Mouse (Mus musculus) macrophage (primary cell): ENCODE results near the gene Nfia. TPM values are rescaled to one million over a fixed set of nuclear protein-coding genes. Genes with fewer than 3 reads are reported as not detected.

Experiments
- H3K27ac ChIP-seq: fragments of 350-480 bp; formaldehyde crosslinking; 2 replicates; pipeline ENCODE4 v1.9.0; 2021
- H3K36me3 ChIP-seq: fragments of 350-480 bp; formaldehyde crosslinking; 2 replicates; pipeline ENCODE4 v1.9.0; 2021; ENCODE audit errors: inconsistent target
- H3K4me3 ChIP-seq: fragments of 350-480 bp; formaldehyde crosslinking; 2 replicates; pipeline ENCODE4 v1.9.0; 2021; ENCODE audit errors: inconsistent target
- H3K79me2 ChIP-seq: fragments of 350-480 bp; formaldehyde crosslinking; 2 replicates; pipeline ENCODE4 v1.9.0; 2021; ENCODE audit errors: inconsistent target
- WGBS: methylation state at CpG from one replicate; pipeline ENCODE4 v1.1.7; 2026; ENCODE audit warnings: inconsistent platforms; ENCODE audit not compliant: missing documents; 5-methylcytosine and 5-hydroxymethylcytosine counted together
- polyA plus RNA-seq: library from polyadenylated mRNA; stranded (reverse); fragments of 250-400 nt; gene quantifications from 3 replicates; pipeline ENCODE4 v1.2.4, GENCODE M21; 2018; ENCODE audit warnings: inconsistent platforms

Gene Nfia
- polyA plus RNA-seq, 1 experiment from 2014 or later, result 2.4 TPM

DNA sequence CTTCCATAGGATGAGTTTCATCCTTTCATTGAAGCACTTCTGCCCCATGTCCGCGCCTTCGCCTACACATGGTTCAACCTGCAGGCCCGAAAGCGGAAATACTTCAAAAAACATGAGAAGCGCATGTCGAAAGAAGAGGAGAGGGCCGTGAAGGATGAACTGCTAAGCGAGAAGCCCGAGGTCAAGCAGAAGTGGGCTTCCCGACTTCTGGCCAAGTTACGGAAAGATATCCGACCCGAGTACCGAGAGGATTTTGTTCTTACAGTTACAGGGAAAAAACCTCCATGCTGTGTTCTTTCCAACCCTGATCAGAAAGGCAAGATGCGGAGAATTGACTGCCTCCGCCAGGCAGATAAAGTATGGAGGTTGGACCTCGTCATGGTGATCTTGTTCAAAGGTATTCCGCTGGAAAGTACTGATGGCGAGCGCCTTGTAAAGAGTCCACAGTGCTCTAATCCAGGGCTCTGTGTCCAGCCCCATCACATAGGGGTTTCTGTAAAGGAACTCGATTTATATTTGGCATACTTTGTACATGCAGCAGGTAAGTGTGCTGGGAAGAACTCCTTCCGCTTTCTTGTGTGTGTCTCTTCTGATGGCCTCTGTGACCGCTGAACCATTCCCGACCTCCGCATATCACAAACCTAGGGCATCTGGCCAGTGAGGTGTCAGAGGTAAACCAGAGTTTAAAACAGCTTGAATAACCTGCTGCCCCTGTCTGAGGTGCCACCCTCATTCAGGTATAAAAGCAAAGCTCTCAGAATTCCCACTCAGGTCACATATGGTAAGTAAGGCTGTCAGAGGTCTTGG is 10.7 kb downstream of the Nfia start:
- Histone ChIP-seq H3K27ac (no peak overlapping the region), H3K4me3 (no peak overlapping the region), H3K79me2 (no peaks in the 10 kb centered on the region), H3K36me3 (no peaks in the 10 kb centered on the region)
- WGBS, result 98% methylated on average over 26 of the region's 26 CpGs

- Histone ChIP-seq H3K27ac (no peak overlapping the region), H3K36me3 (no peaks in the 10 kb centered on the region), H3K79me2 (no peaks in the 10 kb centered on the region), H3K4me3 (no peak overlapping the region)
- WGBS, result 95% methylated on average over 11 of the region's 11 CpGs
Observed at GRCm38 (mm10) chr4:97784236-97784635, 11.7 kb downstream of the Nfia start.

DNA sequence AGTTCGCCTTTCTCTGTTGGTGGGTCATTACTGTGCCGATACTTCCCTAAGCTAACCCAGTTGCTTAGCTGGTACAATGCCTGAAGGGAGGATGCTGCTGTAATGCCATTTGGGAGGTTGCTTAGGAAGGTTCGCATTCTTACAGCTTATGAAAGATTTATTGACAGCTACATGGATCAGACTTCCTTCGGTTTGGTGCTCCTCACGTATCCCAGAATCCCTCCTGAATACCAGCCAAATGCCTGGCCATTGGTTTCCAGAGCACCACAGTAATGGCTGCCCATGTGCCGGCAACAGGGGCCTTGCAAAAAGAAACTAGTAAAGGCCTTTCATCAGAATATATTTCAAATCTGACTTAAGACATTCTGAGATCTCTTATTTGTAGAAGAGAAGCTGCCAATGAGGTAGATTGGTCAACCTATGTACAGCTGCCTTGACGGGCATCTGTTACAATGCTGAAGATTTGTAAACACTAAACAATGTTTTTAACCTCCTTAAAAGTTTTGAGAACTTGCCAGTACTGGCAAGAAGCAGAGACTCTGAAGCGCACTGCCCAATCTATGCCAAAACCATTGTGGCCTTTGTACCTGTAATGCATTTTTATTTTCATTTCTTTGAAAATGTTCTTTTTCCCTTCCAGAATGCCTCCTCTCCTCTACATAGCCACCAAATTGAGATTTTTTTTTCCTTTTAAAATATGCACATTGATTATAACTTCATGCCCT is 13.2 kb downstream of the Nfia start:
- no peaks in the 10 kb centered on the region for H3K36me3 ChIP-seq
- H3K4me3 ChIP-seq, result no peak overlapping the region
- 96% methylated on average over 8 of the region's 8 CpGs for WGBS
- H3K79me2 ChIP-seq, result no peaks in the 10 kb centered on the region
- H3K27ac ChIP-seq, result no peak overlapping the region

DNA sequence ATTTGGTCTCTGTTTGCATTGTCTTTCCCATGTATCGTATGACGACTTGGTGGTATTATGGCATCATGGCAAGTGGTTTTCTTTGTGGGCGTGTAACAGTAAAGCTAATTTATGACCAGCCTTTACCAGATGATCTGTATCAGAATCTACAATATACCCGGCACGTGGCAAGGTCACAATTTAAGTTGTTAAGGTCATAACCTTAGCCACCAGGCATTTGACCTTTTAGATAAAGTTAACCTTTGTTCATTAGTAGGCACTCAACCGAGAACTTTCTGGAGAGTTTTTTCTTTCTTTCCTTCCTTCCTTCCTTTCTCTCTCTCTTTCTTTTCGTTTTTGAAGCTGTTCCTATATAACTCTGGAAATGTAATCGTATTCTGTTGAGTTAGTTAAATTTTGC is 14.0 kb downstream of the Nfia start:
- no peak overlapping the region for H3K4me3 ChIP-seq
- H3K27ac ChIP-seq, result no peak overlapping the region
- 90% methylated on average over 8 of the region's 8 CpGs for whole genome bisulfite sequencing
- H3K36me3 ChIP-seq, result no peaks in the 10 kb centered on the region
- H3K79me2 ChIP-seq, result no peaks in the 10 kb centered on the region

GRCm38 (mm10) chr4:97787515-97787914 is 15.0 kb downstream of the Nfia start:
- Histone ChIP-seq H3K79me2 (no peaks in the 10 kb centered on the region), H3K27ac (no peak overlapping the region), H3K4me3 (no peak overlapping the region), H3K36me3 (no peaks in the 10 kb centered on the region)
- WGBS, result 93% methylated on average over 3 of the region's 3 CpGs

- 83% methylated on average over 4 of the region's 4 CpGs for WGBS
- Histone ChIP-seq H3K79me2 (no peaks in the 10 kb centered on the region), H3K4me3 (no peak overlapping the region), H3K27ac (no peak overlapping the region), H3K36me3 (no peaks in the 10 kb centered on the region)
Observed at GRCm38 (mm10) chr4:97788537-97788936, 16.0 kb downstream of the Nfia start.

GRCm38 (mm10) chr4:97793931-97794330 is 21.4 kb downstream of the Nfia start:
- Histone ChIP-seq H3K79me2 (no peaks in the 10 kb centered on the region), H3K27ac (no peak overlapping the region), H3K36me3 (no peaks in the 10 kb centered on the region), H3K4me3 (no peak overlapping the region)
- WGBS, result 98% methylated on average over 10 of the region's 10 CpGs

DNA sequence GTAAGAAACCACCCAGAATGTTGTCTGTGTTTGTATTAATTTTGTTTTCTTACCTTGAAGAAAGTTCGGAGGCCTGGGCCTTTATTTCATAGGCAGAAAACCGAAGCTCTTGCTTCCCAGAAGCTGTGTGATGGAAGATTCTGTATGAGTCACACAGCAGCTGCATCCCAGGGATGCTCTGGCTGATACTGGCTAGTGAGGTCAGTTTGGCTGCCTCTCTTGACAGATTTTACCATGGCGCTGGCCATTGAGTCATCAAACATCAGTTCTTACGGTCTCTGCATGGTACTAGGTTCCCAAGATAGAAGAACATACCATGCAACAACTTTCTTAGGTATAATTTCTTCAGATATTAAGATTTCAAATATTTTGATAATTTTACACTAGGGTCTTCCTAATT is 22.3 kb downstream of the Nfia start:
- WGBS, result 89% methylated on average over 4 of the region's 4 CpGs
- no peak overlapping the region for H3K4me3 ChIP-seq
- H3K36me3 ChIP-seq, result no peaks in the 10 kb centered on the region
- no peak overlapping the region for H3K27ac ChIP-seq
- H3K79me2 ChIP-seq, result no peaks in the 10 kb centered on the region

DNA sequence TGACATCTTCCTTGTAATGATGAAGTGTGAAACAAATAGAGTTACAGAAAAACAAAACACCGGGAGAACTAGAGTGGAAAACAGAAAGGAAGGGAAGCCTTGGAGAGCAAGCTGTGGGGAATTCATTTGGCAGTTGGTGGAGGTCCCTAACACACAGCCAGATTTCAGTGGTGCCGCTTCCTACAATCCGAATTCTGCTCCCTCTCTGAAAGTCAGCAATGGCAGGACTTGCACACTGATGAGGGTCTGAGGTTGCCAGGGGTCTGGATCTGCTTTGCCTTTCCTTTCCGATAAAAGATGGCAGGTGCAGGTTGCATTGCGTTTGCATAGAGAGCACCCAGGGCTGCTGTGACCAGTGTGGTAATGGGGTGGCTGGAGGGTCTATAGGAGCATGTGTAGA is 23.4 kb downstream of the Nfia start:
- no peak overlapping the region for H3K27ac ChIP-seq
- no peaks in the 10 kb centered on the region for H3K36me3 ChIP-seq
- WGBS, result 94% methylated on average over 5 of the region's 5 CpGs
- no peak overlapping the region for H3K4me3 ChIP-seq
- H3K79me2 ChIP-seq, result no peaks in the 10 kb centered on the region

DNA sequence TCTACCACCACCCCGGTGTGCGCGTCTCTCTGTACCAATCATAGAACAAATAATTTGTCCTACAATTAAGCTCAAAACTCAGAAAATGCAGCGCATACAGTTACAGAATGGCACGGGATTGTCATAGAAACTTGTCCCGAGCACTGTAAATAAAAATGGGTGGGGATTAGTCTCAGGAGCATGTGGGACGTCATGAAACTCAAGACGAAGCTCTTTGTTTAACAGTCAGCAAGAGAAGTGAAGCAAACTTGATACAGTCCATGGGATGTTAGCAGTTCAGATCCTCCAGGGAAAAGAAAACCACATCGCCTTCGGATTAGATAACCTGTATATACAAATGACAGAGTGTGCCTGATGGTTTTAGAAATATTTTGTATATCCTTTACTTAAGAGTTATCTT is 24.0 kb downstream of the Nfia start:
- Histone ChIP-seq H3K4me3 (no peak overlapping the region), H3K27ac (no peak overlapping the region)

DNA sequence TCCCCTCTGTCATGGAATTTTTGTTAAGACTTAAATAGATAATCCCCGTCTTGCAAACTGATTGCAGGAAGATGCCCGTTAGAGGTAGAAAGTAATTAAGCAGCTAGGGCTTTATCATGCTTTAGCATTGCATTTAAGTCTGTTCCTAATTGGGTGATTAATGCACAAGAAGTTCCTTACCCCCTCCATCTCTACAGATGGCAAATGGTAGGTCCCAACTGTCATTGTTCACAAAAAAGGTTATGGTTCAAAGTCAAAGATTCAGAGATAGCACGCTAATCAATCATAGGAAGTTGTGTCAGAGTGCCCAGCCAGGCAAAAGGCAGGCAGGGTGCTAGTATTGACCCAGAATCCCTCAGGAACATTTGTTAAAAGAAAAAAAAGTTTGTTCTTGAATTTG is 31.3 kb downstream of the Nfia start:
- H3K79me2 ChIP-seq, result no peaks in the 10 kb centered on the region
- H3K27ac ChIP-seq, result no peak overlapping the region
- no peak overlapping the region for H3K4me3 ChIP-seq
- 98% methylated on average over 3 of the region's 3 CpGs for WGBS
- H3K36me3 ChIP-seq, result no peaks in the 10 kb centered on the region

More for the DNA sequence above, 24.0 kb downstream of the Nfia start:
- no peaks in the 10 kb centered on the region for H3K79me2 ChIP-seq
- WGBS, result 86% methylated on average over 10 of the region's 10 CpGs
- H3K36me3 ChIP-seq, result no peaks in the 10 kb centered on the region

DNA sequence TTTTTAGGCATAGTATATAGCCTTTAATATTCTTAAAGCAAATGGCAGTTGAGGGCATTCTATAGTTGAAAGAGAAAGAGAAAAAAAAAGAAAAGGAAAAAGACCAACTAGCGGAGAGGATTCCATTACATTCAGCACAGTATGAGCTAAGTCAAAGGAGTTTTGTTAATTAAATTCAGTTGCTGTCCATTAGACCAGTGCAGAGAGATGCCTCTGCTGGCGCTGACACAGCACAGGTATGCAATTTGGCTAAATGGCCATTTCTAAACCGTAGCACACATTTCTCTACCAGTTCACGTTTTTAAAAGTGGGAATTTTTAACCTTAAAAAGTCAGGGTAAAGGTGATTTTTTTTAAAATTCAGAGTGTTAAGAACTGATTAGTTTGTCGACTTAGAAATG is 32.1 kb downstream of the Nfia start:
- H3K4me3 ChIP-seq, result no peak overlapping the region
- no peaks in the 10 kb centered on the region for H3K36me3 ChIP-seq
- H3K79me2 ChIP-seq, result no peaks in the 10 kb centered on the region
- H3K27ac ChIP-seq, result no peak overlapping the region
- 96% methylated on average over 5 of the region's 5 CpGs for WGBS

DNA sequence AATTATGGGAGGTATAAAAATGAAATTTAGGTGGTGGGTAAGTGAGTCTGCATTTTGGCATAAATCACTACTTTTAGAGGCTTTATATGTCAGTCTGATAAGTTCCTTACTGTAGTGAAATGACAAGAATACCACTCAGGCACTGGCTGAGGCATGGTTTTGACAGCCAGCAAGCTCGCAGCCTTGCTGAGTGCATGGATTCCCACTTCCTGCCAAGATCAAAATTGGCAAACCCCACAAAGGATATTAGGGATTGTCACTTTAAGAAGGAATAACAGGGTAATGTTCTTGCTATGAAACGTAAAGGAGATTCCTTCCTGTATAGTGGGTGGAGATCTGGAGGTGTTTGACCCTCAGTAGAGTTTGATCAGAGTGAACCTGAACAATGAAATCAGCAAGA is 32.7 kb downstream of the Nfia start:
- no peaks in the 10 kb centered on the region for H3K79me2 ChIP-seq
- H3K4me3 ChIP-seq, result no peak overlapping the region
- H3K27ac ChIP-seq, result no peak overlapping the region
- no peaks in the 10 kb centered on the region for H3K36me3 ChIP-seq
- WGBS, result 63% methylated on average over 2 of the region's 2 CpGs

DNA sequence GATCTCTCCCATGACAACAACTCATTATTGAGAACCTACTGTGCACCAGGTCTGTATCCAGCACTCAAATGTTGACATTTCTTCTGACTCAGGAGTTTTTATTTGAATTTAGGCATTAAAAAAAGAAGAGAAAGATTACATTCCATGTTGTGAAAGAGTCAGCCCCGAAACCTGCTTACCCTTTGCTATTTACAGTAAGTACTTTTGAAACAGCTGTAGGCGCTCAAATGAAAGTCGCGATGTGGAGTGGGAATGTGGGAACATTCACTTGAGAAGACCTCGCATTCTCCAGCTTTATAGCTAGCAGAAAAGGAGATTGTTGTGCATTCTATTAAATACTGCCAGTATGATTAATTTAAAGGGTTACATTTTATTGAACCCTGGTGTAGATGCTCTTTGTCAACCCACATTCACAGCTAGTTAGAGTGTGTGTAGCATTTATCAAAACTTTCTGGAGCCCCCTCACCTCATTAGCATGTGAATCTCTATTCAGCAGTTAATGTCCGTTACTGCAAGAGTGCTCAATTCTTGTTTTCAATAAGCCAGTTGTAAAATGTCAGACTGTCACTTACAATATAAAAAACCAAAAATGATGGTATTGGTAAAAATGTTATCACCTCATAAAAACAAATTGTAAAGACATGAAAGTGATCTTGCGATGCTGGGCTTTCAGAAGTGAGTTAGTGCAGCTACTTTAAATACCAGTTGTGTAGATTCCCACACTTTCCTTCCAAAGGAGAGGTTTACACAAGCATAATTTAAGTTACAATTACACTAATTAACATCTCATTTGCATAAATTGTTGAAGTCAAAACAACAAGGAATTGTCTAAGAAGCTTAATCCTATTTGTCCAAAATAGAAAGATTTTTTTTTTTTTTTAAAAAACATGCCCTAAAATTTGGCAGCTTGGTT is 33.6 kb downstream of the Nfia start:
- Histone ChIP-seq H3K36me3 (no peaks in the 10 kb centered on the region), H3K4me3 (no peak overlapping the region), H3K79me2 (no peaks in the 10 kb centered on the region), H3K27ac (no peak overlapping the region)
- WGBS, result 90% methylated on average over 7 of the region's 7 CpGs

DNA sequence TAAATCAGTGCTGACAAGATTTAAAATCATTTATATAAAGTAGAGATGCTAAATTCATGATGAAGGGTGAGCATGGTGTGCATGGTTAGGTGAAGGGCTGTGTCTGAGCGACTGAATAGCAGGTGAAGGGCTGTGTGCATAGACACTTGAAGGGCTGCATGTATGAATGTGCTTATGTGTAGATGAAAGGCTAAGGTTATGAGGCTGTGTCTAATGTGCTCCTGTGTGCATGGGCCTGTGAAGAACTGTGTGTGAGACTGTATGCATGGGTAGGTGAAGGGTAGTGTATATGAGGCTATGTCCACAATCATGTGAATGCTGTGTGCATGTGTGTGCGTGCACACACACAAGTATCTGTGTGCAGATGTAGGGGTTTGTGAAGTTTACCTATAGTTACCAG is 34.4 kb downstream of the Nfia start:
- H3K36me3 ChIP-seq, result no peaks in the 10 kb centered on the region
- 96% methylated on average over 2 of the region's 2 CpGs for WGBS
- H3K79me2 ChIP-seq, result no peaks in the 10 kb centered on the region
- H3K4me3 ChIP-seq, result no peak overlapping the region
- H3K27ac ChIP-seq, result no peak overlapping the region
